Mouse (Mus musculus) fibroblast of lung, adult 2 months (primary cell): ENCODE data around the gene Rab3gap2.
A peak's percentile ranks its signal among the peaks of the same experiment; 100 is the strongest.

ENCODE experiments used
- DNase-seq: peaks from one replicate; pipeline ENCODE4 v3.0.0-alpha.2; 2011; ENCODE audit warnings: low read depth

Gene Rab3gap2

DNA sequence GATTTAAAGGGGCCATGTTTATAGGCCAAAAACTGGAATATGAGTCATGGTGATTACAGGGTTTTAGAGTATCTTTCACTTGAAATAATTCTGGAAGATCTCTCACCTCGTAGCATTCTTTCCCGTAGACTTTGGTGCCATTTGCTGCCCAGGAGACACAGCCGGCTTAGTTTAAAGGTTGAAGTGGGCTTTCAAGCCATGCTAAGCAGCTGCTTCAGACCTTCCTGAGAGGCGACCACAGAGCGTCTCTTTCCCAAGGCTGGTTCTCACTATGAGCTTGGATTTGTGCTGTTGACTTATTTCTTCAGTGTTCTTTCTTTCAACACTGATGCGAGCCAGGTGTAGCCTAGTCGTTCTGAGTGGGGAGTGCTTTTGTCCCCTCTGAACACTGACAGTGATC lies 23.8 kb downstream of the Rab3gap2 start:
- no peak for DNase-seq

DNA sequence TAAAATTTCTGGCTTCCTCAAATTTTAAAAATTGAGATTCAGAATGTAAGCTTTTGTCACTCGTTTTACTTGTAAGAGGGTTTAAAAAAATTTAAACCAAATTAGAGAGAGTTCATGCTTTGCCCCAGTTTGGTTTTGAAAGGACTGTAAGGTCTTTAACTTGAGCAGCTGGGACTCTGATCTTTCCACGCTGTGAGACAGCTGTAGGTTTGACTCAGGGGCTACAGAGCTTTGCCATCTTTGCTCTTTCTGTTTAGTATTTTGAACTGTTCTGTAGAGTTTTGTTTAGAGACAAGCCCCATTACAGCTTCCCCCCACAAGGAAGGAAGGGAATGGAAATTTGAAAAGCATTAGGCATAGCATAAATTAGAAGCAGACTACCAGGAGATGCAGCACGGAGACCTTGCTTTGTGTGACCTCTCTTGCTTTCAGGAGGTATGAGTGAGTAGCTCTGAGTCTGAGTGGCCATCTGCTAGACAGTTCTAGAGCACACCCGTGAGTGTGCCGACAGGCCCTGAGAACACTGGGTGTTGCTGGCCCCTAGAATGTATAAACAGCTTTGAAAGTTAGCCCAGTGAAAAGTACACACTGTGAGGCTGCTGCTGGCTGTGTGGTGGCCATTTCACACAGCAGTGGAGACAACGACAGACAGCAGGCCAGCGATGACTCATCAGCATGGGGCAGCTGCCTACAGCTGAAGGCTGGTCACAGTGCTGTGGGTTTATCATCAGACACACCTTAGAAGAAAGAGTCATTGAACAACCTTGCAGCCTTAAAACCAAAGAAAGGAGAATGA lies 25.7 kb downstream of the Rab3gap2 start:
- peak; percentile 62 for DNase-seq

DNA sequence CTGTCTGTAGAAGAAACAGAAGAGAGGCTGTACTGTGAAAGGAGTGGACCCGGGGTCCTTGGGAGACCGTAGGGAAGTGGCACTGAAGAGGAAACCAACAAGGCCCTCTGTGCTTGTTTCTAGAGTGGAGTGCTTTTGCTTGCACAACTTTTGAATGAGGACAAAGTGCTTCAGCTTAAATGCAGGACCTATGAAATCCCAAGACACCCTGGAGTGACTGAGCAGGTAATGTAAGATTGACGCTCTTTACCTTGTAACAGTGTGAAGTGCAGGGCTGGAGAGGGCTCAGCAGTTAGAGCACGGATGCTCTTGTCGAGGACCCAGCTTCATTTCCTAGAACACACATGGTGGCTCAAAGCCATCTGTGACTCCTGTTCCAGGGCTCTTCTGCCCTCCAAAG lies 31.9 kb downstream of the Rab3gap2 start:
- DNase-seq, result no peak

DNA sequence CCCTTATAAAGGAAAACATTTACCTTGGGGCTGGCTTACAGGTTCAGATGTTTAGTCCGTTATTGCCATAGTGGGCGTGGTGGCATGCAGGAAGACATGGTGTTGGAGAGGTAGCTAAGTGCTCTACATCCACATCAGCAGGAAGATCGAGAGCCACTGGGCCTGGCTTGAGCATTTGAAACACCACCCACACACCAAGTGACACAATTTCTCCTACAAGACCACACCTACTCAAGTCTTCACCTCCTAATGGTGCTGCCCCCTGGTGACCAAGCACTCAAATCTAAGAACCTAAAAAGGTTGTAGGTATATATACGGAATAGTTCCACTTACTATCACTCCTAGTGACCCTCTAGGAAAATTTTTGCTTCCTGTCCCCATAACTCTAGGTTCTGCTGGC lies 32.6 kb downstream of the Rab3gap2 start:
- DNase-seq, result no peak

DNA sequence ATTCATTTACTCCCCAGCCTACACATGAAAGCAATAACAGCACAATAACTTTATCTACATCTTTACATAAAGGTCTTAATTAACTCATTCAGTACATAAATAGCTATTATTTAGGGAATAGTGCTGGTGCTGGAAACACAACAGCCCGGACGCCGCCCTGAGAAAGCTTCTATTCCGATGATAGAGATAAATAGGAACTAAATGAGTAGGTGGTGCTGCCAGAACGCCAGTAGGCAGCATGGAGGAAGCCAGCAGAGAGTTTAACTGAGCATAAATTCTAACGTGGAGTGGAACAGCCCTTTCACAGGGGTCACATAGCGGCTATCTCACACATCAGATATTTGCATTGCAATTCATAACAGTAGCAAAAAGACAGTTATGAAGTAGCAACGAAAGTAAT lies 39.1 kb downstream of the Rab3gap2 start:
- no peak for DNase-seq

DNA sequence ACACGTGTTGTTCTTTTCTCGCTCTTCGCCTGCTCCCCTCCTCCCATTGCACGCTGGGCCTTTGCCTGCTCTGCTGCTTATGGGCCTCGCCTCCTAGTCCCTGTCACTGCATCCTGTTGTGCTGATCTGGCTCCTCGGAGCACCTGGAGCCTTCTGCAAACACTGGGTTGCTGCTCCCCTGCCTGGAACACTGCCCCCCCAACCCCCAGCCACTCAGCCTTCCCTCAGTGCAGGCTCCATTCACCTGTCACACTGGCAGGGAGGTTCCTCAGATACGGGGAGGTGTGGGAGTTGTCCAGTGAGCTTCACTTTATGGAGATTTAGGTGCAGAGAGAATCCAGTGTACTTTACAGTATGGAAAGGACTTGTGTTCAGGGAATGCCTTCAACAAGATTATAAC lies 41.5 kb downstream of the Rab3gap2 start:
- no peak for DNase-seq

DNA sequence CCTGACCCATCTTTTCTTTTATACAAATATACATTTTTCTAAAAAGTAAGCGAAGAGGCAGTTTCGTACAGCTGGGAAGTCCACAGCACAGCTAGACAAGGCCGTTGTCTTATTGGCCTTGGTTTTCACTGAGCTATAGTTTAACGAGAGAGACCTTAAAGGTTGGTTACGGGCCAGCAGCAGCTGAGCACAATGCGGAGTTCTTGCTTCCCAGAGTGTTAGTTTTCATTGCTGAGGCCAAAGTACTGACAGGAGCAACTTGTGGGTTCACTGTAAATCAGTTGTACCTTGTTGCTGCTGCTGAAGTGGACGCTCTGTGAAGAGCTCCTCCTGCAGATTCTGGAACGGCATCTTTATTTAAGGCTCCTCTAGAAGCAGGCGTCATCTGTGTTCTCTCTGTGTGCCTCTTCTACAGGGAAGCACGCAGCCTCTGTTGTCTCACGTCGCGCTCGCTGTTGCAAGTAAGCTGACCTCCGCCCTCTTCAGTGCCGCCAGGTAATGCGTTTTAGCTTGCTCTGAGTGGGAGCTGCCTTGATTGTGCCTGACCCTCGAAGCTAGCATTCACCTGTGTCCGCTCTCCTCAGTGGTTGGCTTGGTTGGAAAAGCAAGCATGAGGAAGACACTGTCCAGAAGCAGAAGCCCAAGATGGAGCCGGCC lies 43.6 kb downstream of the Rab3gap2 start:
- no peak for DNase-seq

DNA sequence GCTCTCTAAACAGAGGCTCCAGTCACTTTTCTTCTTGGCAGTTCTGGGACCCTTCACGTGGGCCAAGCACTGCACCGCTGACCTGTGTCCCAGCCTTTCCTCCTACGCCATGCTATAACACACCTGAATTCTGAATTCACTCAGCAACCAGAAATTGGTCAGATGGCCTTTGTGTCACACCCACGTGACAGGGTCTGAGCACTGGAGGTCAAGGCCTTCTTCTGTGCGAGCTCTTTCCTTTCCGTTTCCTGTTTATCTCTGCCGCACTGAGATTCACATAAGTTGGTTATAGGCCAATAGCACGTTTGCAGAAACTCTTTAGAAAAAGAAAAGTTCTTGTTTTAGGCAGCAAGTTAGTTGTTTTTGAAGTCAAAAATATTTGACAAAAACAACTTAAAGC lies 44.8 kb downstream of the Rab3gap2 start:
- DNase-seq, result no peak

DNA sequence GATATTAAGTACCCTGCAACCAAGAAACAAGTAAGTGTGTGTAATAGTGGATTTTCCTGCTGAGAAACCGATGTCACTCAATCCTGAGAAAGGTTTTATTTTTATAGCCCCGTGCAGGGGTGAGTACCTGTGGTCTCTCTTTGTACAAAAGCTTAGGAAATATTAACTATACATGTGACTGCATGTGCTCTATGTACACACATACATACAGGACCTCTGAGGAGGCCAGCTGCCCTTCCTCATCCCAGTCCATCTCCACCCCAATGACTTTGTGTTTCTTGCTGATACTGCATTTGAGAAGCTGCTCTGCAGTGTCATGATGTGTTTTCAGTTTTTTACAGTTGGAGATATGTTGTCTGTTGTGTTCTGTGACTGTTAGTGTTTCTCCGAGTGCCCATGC lies 48.4 kb downstream of the Rab3gap2 start:
- no peak for DNase-seq

DNA sequence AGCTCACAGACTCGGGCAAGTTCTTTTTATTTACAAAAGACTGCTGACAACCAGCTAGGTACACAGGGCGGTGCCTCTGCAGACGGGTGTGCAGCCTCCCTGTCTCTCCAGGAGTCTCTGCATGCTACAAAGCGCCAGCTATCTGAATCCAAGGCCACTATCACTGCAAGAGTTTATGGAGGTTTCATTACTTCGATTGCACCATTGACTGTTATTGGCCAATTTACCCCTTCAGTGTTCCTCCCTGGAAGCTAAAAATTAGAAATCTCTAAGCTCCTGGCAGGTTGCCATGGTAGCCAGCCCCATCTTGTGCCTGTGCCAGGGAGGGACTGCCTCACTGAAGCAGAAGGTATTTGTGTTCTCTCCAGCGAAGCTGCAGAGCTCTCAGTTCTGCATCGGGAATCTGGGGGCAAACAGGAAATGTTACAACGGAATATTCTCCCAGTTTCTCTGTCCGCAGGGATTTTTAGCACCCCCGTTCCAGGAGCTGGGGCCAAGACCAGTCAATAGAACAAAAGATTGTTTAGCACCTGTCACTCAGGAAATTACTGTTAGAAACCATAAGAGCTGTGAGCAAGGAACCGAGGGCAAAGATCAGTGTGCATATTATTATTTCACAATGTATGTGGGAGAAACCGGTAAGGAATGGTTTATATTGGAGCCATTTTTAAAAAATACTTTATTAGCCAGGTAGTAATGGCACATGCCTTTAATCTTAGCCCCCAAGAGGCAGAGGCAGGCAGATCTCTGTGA lies 49.4 kb downstream of the Rab3gap2 start:
- no peak for DNase-seq

DNA sequence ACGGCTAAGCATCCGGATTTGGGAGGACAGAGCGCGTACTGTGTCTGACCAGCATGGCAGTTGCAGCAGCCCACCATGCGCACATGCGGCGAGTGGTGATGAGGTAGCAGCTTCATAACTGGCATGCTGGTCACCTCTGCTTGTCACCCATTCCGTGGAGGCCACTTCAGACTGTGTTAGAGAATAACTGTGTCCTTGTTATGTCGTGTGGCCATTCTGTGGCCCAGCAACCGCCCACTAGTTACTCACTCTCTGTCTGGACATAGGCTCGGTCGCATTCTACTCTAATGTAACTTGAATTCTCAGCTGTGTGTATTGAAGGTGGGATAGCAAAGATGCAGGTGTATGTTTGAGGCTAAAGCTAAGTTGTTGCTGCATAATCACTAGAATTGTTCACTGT lies 51.4 kb downstream of the Rab3gap2 start:
- DNase-seq, result no peak

DNA sequence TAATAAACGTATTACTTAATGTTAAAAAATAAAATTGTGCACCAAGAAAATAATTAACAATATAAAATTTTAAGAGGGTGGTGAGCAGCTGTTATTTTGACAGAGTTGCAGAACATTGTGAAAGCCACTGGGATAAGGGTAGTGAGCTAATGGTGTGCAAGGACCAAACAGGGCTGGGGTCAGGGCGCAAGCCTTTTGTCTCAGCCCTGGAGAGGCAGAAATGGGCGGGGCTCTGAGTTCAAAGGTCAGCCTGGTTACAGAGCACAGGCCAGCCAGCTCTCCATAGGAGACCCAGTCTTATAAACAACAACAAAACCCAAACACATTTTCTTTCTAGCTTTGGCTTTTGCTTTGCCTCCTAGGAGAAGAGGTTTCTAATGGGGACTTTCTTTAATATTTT lies 52.8 kb downstream of the Rab3gap2 start:
- DNase-seq, result no peak

DNA sequence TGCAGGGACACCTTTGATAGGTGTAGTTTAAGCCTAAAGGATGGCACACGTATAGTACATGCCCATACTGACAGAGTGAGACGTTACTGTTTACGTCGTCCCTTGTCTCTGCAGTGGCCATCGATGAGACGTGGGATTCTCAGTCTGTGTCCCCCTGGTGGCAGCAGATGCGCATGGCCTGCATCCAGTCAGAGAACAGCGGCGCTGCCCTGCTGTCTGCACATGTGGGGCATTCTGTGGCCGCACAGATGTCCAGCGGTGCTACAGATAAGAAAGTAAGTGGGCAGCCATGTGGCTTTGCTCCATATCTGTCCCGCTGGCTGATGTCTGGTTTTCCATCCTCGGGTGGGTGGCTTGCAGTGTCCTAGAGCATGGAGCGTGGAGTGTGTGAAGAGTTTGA lies 58.6 kb downstream of the Rab3gap2 start:
- DNase-seq, result no peak

DNA sequence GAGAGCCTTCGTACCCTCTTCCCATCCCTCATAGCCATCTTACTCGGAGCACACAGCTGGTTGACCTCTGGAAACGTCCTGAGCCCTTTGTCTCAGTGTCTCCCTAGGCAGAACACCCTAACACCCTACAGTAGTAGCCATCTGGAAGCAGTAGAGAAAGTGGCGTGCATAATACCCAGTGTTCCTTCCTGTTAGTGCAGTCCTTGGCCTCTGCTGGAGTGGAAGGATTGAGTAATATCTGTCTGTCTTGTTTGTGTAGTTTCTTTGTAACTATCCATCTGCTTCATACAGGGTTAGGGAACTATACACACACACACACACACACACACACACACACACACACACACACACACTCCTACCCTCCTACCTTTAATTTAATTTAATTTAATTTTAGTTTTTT lies 64.8 kb downstream of the Rab3gap2 start:
- DNase-seq, result no peak

DNA sequence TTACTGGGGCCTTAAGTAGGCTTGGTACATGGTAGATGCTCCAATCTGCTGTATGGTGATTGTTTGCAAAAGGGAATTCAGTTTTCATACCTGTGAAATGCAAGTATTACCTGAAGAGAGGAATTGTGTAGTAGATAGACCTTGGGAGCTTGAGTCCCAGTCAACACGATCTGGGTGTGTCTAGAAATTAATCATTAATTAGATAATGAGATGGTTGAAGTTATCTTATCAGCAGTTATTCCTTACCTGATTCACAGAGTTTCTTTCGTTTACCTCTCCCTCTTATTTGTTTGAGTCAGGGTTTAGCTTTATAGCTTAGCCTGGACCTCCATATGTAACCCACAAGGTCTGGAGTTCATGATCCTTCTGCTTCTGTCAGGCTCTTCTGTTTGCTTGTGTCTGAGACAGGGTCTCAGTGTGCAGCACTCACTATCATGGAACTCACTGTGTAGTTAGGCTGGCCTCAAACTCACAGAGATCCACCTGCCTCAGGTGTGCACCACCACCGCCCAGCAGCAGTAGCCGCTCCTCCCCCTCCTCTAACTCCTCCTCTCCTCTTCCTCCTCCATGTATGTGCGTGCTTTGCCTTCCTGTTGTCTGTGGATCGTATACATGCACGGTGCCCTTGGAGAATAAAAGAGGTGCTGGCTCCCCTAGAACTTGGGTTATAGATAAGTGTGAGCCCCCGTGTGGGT lies 66.6 kb downstream of the Rab3gap2 start:
- no peak for DNase-seq

DNA sequence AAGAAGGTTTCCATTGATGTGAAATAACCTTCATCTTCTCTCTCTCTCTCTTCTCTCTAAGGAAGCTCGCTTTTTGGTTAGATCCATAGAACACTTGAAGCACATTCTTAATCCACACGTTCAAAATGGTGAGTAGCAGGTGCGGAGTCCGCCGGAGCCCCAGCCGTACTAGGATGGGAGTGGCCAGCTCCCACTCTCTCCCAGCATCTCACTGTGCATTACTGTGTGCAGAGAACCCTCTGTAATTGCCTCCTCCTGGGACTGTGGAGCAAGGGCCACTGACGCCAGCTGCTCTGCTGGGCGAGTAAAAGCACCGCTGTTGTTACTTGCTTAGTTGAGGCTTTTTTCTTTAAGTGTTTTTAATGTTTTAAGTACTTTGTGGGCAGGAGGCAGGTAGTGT lies 67.5 kb downstream of the Rab3gap2 start:
- no peak for DNase-seq

DNA sequence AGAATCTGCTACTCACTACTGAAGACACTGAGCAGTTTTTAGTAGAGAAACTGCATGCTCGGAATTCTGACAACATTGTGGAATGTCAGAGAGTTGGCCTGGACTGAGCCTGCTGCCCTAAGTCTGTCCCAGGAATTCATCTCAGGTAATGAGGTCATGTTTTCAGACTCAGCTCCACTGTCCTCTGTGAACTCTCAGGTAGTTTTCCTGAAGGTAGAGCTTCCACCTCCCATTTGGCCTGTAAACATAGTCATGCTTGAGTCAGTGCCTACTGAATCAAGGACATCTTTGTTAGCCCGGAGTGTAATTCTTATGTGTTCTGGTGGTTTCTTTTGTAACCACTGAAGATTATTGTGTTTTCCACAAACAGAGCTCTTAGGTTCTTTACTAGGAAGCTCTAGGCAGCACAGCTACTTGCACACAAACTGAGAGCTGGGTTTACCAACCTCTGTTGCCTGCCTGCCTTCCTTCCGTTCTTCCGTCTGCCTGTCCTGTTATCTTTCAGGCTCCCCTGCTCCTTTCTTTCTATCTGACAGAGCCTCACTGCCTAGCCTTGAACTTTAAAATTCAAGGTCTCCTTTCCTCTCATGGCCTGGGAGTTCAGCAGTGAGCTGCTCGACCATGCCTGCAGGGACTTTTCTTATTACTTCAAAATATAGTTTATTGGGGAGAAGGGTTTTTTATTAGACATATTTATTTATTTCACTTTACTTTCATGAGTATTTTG lies 71.1 kb downstream of the Rab3gap2 start:
- no peak for DNase-seq

DNA sequence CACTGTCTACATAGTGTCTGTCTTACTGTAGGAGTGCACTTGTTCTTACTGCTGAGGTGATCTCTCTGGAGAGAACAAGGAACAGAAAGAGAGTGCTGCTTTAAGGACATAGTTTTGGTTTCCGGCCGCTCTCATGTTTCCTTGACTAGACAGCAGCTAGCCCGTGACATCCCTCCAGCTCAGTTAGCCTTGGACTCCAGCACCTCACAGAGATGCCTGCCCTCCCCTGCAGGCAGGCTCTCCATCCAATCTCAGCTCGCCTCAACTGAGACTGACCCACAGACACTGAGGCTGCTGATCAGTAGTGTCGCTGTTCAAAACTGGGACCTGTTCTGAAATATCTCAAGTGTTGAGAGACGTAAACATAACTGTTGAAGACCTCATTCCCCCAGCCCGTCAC lies 72.1 kb downstream of the Rab3gap2 start:
- DNase-seq, result no peak

DNA sequence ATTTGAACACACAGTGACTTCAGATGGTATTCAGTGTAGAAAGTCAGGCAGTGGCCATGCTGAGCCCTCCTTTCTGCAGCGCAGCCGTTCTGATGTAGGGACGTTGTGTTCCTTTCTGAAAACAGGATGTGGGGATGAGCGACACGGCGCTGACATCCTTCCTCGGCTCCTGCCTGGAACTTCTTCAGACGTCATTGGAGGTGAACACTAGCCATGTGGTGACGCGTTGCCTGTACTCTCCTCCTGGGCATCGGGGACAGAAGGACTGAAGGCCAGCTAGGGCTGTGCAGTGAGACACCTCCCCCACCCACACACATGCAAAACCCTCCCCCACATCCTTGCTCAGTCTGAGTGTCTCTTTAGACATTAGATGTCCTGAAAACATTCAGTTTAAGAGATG lies 73.1 kb downstream of the Rab3gap2 start:
- DNase-seq, result no peak

DNA sequence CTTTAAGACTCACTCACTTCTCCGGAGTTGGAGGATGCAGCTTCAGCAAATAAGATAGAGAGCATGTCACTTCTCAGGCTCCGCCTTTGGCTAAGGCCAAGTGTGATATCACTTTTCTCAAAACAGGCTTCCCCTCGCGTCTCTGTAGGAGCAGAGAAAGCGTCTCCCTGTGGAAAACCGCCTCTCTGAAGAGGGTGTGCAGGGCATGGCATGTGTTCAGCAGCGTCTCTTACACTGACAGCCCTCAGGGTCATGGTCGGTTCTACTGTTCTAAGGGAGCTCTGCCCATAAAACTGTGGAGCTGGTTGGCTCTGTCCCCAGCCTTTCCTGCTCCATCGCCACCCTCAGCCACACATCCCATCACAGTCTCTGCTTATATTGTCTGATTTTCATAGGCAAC lies 75.4 kb downstream of the Rab3gap2 start:
- no peak for DNase-seq

DNA sequence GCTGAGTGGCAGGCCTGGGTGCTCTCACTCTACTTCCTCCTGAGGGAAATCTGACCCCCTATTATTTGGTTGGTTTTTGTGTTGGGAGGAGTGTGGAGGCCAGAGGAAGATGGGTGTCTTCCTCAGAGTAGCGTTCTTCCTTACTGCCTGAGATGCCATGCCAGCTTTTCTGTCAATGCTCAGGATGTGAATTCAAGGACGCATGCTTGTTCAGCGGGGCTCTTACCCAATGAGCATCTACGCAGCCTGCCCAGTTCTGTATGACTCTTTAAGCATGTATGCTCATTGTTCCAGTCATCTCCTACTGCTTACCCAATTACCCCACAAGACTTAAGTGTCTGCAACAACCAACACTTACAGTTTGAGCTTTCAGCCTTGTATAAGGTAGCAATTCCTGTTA lies 76.7 kb downstream of the Rab3gap2 start:
- no peak for DNase-seq

DNA sequence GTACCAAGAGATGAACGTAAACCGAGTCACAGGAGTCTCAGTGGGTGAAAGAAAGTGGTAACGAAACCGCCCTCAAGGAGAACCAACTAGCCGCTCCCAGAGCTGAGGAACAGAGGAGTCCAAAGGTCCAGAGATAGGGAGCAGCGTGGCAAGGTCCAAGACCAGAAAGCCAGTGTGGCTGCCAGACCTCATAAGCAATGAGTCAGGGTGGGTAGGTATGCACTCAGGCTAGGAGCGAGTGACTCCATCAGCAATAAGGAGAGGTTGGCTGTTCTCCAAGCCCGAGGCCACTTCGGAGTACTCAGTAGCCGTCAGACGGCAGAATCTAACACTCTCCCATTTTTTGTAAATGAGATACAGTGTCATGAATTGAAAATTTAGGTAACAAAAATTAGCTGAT lies 78.9 kb downstream of the Rab3gap2 start:
- no peak for DNase-seq
